Mouse (Mus musculus) limb, embryonic 14.5 days (tissue): ENCODE data around the gene Eif4a1. TPM values are rescaled to one million over a fixed set of nuclear protein-coding genes. Genes with fewer than 3 reads are reported as not detected.
A peak's percentile ranks its signal among the peaks of the same experiment; 100 is the strongest.

ENCODE experiments used
- ATAC-seq: fragments of 200-750 bp; cut with Nextera tagmentation; 2 replicates; pipeline ENCODE4 v1.8.0; 2017; ENCODE audit warnings: low read depth, moderate number of reproducible peaks, moderate TSS enrichment; ENCODE audit not compliant: low FRiP score
- DNase-seq: peaks from one replicate; pipeline ENCODE4 v3.0.0-alpha.2; 2015; ENCODE audit warnings: low spot score
- H3K27ac ChIP-seq: fragments of 300-500 bp; sonication (generic); replicated peaks from 2 replicates; pipeline ENCODE4 v1.5.1; 2014; ENCODE audit warnings: low read depth, mild to moderate bottlenecking, low read length, moderate library complexity, mixed read lengths
- H3K27me3 ChIP-seq: fragments of 300-500 bp; sonication (generic); 2 replicates; pipeline ENCODE4 v1.6.1; 2014; ENCODE audit warnings: low read length, mixed read lengths; ENCODE audit not compliant: control insufficient read depth, insufficient read depth
- H3K36me3 ChIP-seq: fragments of 300-500 bp; sonication (generic); 2 replicates; pipeline ENCODE4 v1.6.1; 2014; ENCODE audit warnings: mild to moderate bottlenecking, low read length, moderate library complexity, mixed read lengths; ENCODE audit not compliant: control insufficient read depth, insufficient read depth
- H3K4me1 ChIP-seq: fragments of 300-500 bp; sonication (generic); 2 replicates; pipeline ENCODE4 v1.6.1; 2014; ENCODE audit warnings: antibody characterized with exemption, low read length, mixed read lengths; ENCODE audit not compliant: control insufficient read depth, insufficient read depth
- H3K4me2 ChIP-seq: fragments of 300-500 bp; sonication (generic); replicated peaks from 2 replicates; pipeline ENCODE4 v1.6.1; 2014; ENCODE audit warnings: low read depth, mild to moderate bottlenecking, low read length, moderate library complexity; ENCODE audit not compliant: severe bottlenecking
- H3K4me3 ChIP-seq: fragments of 300-500 bp; sonication (generic); replicated peaks from 2 replicates; pipeline ENCODE4 v1.5.1; 2014; ENCODE audit warnings: low read length
- H3K9ac ChIP-seq: fragments of 300-500 bp; sonication (generic); 2 replicates; pipeline ENCODE4 v1.6.1; 2014; ENCODE audit warnings: mild to moderate bottlenecking, low read depth, low read length, moderate library complexity; ENCODE audit not compliant: severe bottlenecking
- H3K9me3 ChIP-seq: fragments of 300-500 bp; sonication (generic); 2 replicates; pipeline ENCODE4 v1.6.1; 2016; ENCODE audit warnings: low read length; ENCODE audit not compliant: control insufficient read depth
- POLR2A ChIP-seq: fragments of 200-500 bp; IDR thresholded peaks from 2 replicates; pipeline ENCODE4 v1.8.0; 2012; ENCODE audit warnings: inconsistent platforms, mild to moderate bottlenecking, moderate library complexity, borderline replicate concordance; ENCODE audit not compliant: insufficient read depth, insufficient read length; ENCODE audit errors: extremely low read depth
- WGBS: fragments of 180-500 bp; shearing (Covaris S2); extraction: QIAGEN DNeasy Blood & Tissue Kit; methylation state at CpG from one replicate; pipeline ENCODE4 v1.1.7; 2014; 5-methylcytosine and 5-hydroxymethylcytosine counted together
- polyA plus RNA-seq, 2 experiments: library from polyadenylated mRNA; depleted of rRNA in 1 of 2; stranded (reverse) in 1 of 2; unstranded in 1 of 2; fragments of >200 nt; fragmentation: Nextera tagmentation in 1 of 2; extraction: Ambion mirVana in 1 of 2; gene quantifications; 2 replicates each; pipeline versions ENCODE4 v1.2.1 to v1.2.3; 2012 to 2014

Eif4a1 gene
- polyA plus RNA-seq, 2 experiments: 561 to 887 TPM

DNA sequence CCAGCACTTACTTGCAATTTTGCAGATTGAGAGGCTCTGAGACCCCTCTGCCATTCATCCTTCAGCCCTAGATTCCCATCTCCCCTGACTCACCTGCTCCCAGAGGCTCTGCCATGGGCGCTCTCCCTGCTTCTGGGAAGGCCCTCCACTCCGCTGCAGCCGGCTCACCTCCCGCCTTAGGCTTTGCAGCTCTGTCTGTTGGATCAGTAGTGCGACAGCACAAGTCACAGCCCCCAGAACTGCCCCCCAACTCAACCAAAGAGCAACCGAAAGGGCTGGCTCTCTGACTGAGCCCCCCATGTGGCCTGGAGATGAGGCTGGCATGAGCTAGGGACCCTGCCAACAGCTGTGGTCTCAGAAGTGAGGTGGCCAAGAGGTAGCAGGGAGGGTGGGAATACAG, 12.7 kb upstream of the Eif4a1 start:
- Histone ChIP-seq H3K9ac (no peak overlapping the region), H3K4me2 (no peak overlapping the region), H3K27ac (no peak overlapping the region), H3K4me1 (peaks cover 38% of the 10 kb centered on the region), H3K9me3 (no peaks in the 10 kb centered on the region), H3K36me3 (peaks cover 6% of the 10 kb centered on the region; the same call in 1 of the 2 replicates), H3K27me3 (no peaks in the 10 kb centered on the region), H3K4me3 (no peak overlapping the region)
- WGBS: 82% methylated on average over 6 of the region's 6 CpGs
- ATAC-seq (no peak), DNase-seq (no peak)
- TF ChIP-seq POLR2A: no peak

DNA sequence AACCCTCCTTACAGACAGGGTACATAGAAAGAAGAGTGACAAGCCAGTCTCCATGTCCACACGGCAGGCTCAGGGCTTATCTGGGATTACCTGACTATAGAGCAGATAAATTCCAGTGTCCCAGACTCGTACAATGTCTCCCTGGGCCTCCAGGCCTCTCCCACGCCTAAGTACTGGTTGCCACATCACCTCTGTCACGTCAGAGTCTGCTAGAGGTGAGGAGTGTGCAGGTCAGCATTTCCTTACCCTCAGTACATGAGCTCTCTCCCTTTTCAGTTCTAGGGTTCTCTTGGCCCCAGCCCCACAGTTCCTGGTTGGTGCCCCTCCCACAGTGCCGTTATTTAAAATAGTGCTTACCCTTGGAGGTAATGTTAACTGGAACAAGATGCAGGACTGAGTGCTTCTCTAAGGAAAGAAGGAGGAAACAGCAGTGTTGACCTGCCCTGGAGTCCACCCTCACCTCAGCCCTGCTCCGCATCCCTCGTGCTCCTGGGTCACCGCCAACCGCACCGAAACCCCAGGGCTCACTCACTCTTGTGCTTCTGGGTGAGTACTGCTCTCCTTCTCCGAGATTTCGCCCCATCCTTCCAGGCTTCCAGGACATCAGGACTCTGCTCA, 12.0 kb upstream of the Eif4a1 start:
- Histone ChIP-seq H3K36me3 (peaks cover 13% of the 10 kb centered on the region; the same call in 1 of the 2 replicates), H3K9me3 (no peaks in the 10 kb centered on the region), H3K9ac (no peak overlapping the region), H3K27ac (no peak overlapping the region), H3K4me1 (peaks cover 41% of the 10 kb centered on the region), H3K4me3 (no peak overlapping the region), H3K4me2 (no peak overlapping the region), H3K27me3 (no peaks in the 10 kb centered on the region)
- DNase-seq (no peak), ATAC-seq (no peak)
- no peak for TF ChIP-seq POLR2A
- 79% methylated on average over 12 of the region's 12 CpGs for WGBS

DNA sequence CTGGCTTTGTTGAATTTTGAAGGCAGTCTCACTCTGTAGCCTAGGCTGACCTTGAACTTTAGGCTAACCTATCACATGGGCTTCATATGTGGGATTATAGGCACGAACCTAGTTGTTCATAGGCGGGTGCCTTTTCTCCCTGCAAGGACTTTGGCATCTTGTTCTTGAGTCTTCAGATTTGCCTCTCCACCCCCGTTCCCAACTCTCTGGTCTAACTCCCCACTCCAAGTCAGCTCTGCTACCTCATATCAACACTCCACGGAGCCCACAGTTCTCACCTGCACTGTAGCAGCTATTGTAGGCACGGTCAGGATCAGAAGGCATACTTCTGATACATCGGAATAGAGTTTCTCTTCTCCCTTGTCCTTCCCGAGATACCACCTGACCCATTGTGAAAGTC, 11.4 kb upstream of the Eif4a1 start:
- WGBS: 79% methylated on average over 7 of the region's 7 CpGs
- ATAC-seq: no peak
- Histone ChIP-seq H3K27me3 (no peaks in the 10 kb centered on the region), H3K4me2 (peak overlapping the region; percentile 88), H3K4me1 (peaks cover 41% of the 10 kb centered on the region), H3K27ac (peak overlapping the region; percentile 87), H3K9ac (0 out of 2 replicates have a peak overlapping the region, but pooled peaks have one; percentile 43), H3K4me3 (no peak overlapping the region), H3K9me3 (no peaks in the 10 kb centered on the region), H3K36me3 (peaks cover 20% of the 10 kb centered on the region)
- no peak for DNase-seq
- no peak for TF ChIP-seq POLR2A

DNA sequence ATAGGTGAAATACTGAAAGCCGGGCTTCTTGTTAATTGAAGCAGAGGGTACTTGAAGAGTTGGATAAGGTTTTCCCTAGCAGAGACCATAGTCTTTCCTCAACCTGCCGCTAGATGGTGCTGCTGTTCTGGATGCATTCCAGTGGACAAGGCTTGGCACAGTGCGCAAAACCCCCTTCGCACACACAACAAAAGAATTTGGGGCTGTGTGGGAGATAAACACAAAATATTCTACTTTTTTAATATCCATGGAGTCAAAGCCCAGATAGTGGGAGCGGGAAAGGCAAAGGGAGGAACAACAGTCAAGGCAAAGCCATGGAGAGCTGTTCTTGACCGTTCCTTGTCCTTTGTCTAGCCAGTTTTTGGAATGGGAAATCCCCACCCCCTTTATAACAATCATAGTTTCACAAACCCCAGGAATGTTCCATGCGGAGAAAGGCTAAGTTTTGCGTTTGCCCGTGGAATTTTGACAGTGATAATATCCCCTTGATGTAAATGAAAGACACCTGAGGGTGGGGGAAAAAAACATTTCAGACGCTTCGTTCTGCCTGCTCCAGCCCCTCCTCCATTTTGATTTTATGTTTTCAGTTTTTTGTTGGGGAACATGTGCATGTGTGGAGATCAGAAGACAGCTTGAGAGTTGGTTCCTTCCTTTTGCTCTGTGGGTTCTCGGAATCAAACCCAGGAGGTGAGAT, 10.8 kb upstream of the Eif4a1 start:
- H3K27me3 ChIP-seq: no peaks in the 10 kb centered on the region
- H3K9ac ChIP-seq: peak overlapping the region; percentile 43; the same call in 1 of the 2 replicates
- H3K4me3 ChIP-seq: peak overlapping the region; percentile 87
- H3K9me3 ChIP-seq: no peaks in the 10 kb centered on the region
- H3K36me3 ChIP-seq: peaks cover 25% of the 10 kb centered on the region
- peak overlapping the region; percentile 88 for H3K4me2 ChIP-seq
- peak; percentile 96 for DNase-seq
- 9% methylated on average over 12 of the region's 12 CpGs for WGBS
- H3K27ac ChIP-seq: peak overlapping the region; percentile 87
- ATAC-seq: peak; percentile 45
- H3K4me1 ChIP-seq: peaks cover 41% of the 10 kb centered on the region
- peak; percentile 50; the same call in 1 of the 2 replicates for TF ChIP-seq POLR2A

DNA sequence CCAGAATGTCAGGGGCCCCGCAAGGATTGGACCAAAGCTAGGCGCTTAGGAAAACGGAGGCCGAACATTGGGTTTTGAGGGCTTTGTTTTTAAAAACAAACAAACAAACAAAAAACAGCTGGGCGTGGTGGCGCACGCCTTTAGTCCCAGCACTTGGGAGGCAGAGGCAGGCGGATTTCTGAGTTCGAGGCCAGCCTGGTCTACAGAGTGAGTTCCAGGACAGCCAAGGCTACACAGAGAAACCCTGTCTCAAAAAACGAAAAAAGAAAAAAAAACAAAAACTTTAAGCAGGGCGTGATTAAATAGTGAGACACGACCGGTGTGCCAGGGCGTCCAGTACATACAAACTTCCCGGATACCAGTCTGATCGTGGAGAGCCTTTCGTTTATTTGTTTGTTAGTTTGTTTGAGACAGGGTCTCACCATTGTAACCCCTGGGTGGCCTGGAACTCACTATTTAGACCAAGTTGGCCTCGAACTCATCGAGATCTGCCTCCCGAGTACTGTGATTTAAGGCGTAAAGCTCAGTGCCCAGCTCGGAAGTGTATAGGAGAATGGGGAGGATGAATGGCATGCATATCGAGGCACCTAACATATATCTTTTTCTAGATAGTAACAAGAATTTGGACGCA, 10.1 kb upstream of the Eif4a1 start:
- 0 out of 2 replicates have a peak, but pooled peaks have one; percentile 1 for ATAC-seq
- no peak for TF ChIP-seq POLR2A
- peak overlapping the region; percentile 87 for H3K27ac ChIP-seq
- no peak for DNase-seq
- H3K9ac ChIP-seq: peak overlapping the region; percentile 74
- 24% methylated on average over 24 of the region's 24 CpGs for WGBS
- H3K9me3 ChIP-seq: no peaks in the 10 kb centered on the region
- peak overlapping the region; percentile 88 for H3K4me2 ChIP-seq
- H3K4me1 ChIP-seq: peaks cover 41% of the 10 kb centered on the region
- H3K27me3 ChIP-seq: no peaks in the 10 kb centered on the region
- peaks cover 30% of the 10 kb centered on the region for H3K36me3 ChIP-seq
- H3K4me3 ChIP-seq: peak overlapping the region; percentile 87
